Mouse (Mus musculus): ENCODE data around the gene Ajm1.
A peak's percentile ranks its signal among the peaks of the same experiment; 100 is the strongest.

Ajm1 gene

GRCm38 (mm10) chr2:25583120-25583481 is 1.5 kb upstream of the Ajm1 start:
- peak; percentile 73 for DNase-seq

- peak; percentile 81 for DNase-seq
Observed at GRCm38 (mm10) chr2:25582466-25583119, 1.0 kb upstream of the Ajm1 start.

- DNase-seq: peak; percentile 97
Observed at GRCm38 (mm10) chr2:25581901-25582301, 344 bp upstream of the Ajm1 start.

GRCm38 (mm10) chr2:25580621-25581101 is 896 bp downstream of the Ajm1 start:
- DNase-seq: peak; percentile 78

- DNase-seq: peak; percentile 87
Observed at GRCm38 (mm10) chr2:25579737-25580460, 1.7 kb downstream of the Ajm1 start.

GRCm38 (mm10) chr2:25578796-25579736 is 2.5 kb downstream of the Ajm1 start:
- peak; percentile 80 for DNase-seq

- peak; percentile 67 for DNase-seq
Observed at GRCm38 (mm10) chr2:25577951-25578795, 3.4 kb downstream of the Ajm1 start.

GRCm38 (mm10) chr2:25576965-25577891 is 4.3 kb downstream of the Ajm1 start:
- DNase-seq: peak; percentile 58

GRCm38 (mm10) chr2:25576028-25576850 is 5.3 kb downstream of the Ajm1 start:
- peak; percentile 64 for DNase-seq

- peak; percentile 81 for DNase-seq
Observed at GRCm38 (mm10) chr2:25575432-25576027, 6.0 kb downstream of the Ajm1 start.

- peak; percentile 97 for DNase-seq
Observed at GRCm38 (mm10) chr2:25574579-25575431, 6.8 kb downstream of the Ajm1 start, which contains the start of the genes Mamdc4 and Phpt1. Mamdc4 (minus strand) TSS chr2:25574845. Phpt1 (minus strand) TSS chr2:25575224.

GRCm38 (mm10) chr2:25574136-25574535 is 7.4 kb downstream of the Ajm1 start:
- DNase-seq: no peak

GRCm38 (mm10) chr2:25573068-25573467 is 8.5 kb downstream of the Ajm1 start:
- DNase-seq: peak; percentile 58

- DNase-seq: peak; percentile 35
Observed at GRCm38 (mm10) chr2:25571221-25571620, 10.3 kb downstream of the Ajm1 start.

GRCm38 (mm10) chr2:25569323-25569722 is 12.2 kb downstream of the Ajm1 start:
- peak; percentile 38 for DNase-seq

- peak; percentile 32 for DNase-seq
Observed at GRCm38 (mm10) chr2:25568473-25569019, 13.0 kb downstream of the Ajm1 start.

GRCm38 (mm10) chr2:25566558-25566957 is 15.0 kb downstream of the Ajm1 start:
- DNase-seq: no peak

- peak; percentile 51 for DNase-seq
Observed at GRCm38 (mm10) chr2:25565741-25566140, 15.8 kb downstream of the Ajm1 start.

Measured in cerebellum, adult 9-11 months (tissue).